Mouse (Mus musculus) ES-Bruce4 (cell line): ENCODE results near the gene Gm9958.

Experiments used
- CTCF ChIP-seq: IDR thresholded peaks from one replicate; pipeline ENCODE4 v1.8.1; 2011; ENCODE audit warnings: low read depth, low read length
- EP300 ChIP-seq: IDR thresholded peaks from 2 replicates; pipeline ENCODE4 v1.6.1; 2011; ENCODE audit warnings: low read depth, low read length; ENCODE audit not compliant: insufficient read depth
- POLR2A ChIP-seq: IDR thresholded peaks from one replicate; pipeline ENCODE4 v1.8.1; 2011; ENCODE audit warnings: low read length; ENCODE audit not compliant: insufficient read depth

- TF ChIP-seq EP300: no peak
- no peak for TF ChIP-seq POLR2A
- no peak for TF ChIP-seq CTCF
Measured at GRCm38 (mm10) chr5:90370401-90370800, 3.4 kb downstream of the Gm9958 start.
